Mouse (Mus musculus) layer of hippocampus, adult 6 months (tissue): Measurements from ENCODE around the gene Mark2. TPM values are rescaled to one million over a fixed set of nuclear protein-coding genes. Genes with fewer than 3 reads are reported as not detected.

Source experiments
- long read RNA-seq, 2 experiments: library from polyadenylated mRNA; unstranded; transcript quantifications; one replicate each; pipeline ENCODE4 v2.0.0; 2019 to 2020
- polyA plus RNA-seq: library from polyadenylated mRNA; unstranded; fragments of <200 nt; fragmentation: Nextera tagmentation; gene quantifications from 2 replicates; pipeline ENCODE4 v1.2.3, GENCODE M21; 2021

The Mark2 gene
- polyA plus RNA-seq, result 21.9 and 29.5 TPM in 2 replicates
- long read RNA-seq, experiment 1, partial matches to known transcripts, result 24 of 41 reads
- long read RNA-seq, experiment 1, other reads (novel, unspliced or antisense), result 14 of 41 reads
- long read RNA-seq, experiment 2, partial matches to known transcripts, result 14 of 63 reads
- long read RNA-seq, experiment 2, other reads (novel, unspliced or antisense), result 43 of 63 reads

DNA sequence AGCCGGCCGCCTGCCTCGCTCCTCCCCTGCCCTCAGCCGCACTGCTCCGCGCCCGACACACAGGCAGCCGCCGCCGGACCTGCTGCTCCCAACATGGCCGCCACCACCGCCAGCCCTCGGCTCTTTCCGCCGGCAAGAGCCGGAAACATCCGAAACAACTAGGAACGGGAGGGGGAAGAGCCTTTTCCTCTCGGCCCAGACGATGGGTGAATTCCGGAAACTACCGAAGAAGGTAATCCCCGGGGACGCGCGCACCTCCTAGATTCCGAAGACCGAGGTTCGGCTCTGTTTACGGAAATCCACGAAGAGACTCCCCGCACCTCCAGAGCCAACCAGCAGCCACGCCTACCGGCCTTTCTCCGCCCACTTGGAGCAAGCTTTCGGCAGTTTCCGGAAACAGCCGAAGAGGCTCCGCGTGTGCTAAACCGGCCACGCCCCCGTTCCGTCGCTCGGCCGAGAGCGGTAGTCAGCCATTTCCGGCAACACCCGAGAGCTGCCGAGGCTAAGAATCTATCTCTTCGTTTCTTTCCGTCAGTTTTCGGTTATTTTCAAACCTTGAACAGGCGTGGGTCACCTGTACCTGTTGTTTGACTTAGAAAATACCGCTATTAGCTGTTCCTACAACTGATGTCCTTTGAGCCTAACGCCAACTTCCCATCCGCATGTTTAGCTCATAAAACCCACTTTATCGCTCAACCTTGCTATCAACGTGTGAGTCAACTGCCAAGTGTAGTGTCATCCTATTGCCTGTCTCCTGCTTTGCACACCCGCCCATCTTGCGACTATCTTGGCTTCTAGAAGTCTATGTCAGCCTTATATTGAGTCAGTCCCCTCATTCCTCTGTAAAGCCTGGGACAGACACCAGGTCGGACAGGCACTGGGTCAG, at the start of gene Mark2:
TSS of gene Mark2 (minus strand) at position 349 of the 886 bp plus-strand sequence.

DNA sequence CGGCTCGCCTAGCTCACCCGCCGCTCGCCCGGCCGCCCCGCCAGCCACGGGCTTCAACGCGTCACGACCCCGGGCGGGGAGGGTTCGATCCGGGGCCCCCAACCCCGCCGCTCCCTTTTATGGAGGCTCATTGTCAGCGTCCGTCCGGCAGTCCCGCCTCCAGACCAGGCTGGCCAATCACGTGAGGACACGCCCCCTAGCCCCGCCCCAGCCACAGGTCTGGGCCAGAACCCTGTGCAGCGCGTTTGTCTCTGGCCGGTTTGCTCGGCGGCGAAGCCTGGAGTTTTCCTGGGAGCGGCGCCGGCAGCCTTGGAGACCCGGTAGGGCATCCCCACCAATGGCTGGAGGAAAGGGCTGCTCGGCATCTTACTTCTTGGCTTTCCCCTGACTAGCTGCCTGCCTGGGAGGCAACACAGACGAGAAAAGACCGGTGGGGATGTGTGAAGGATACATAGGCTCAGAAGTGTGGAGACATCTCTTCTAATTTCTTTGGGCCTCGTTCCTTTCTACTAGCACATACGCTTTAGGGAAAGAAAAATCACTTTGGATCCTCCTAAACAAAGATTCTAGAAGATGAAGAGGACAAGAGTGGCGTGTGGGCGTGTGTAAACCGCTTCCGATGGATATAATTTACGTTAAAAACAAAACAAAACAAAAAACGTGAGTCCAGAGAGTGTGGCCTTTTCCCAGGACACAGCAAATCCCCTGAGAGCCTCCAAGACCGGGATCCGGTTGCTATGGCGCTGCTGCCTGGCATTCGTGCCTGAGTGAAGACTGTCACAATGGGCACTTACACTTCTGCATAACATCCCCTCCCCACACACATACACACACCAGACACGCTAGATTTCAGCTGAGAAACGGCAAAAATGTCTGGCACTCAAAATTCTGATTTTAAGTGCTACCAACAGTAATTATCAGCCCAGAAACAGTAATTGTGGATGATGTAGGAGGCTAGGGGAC, 41.5 kb upstream of the Mark2 start, which contains the start of gene Spindoc:
TSS of gene Spindoc (minus strand) at position 92 of the 963 bp plus-strand sequence.

DNA sequence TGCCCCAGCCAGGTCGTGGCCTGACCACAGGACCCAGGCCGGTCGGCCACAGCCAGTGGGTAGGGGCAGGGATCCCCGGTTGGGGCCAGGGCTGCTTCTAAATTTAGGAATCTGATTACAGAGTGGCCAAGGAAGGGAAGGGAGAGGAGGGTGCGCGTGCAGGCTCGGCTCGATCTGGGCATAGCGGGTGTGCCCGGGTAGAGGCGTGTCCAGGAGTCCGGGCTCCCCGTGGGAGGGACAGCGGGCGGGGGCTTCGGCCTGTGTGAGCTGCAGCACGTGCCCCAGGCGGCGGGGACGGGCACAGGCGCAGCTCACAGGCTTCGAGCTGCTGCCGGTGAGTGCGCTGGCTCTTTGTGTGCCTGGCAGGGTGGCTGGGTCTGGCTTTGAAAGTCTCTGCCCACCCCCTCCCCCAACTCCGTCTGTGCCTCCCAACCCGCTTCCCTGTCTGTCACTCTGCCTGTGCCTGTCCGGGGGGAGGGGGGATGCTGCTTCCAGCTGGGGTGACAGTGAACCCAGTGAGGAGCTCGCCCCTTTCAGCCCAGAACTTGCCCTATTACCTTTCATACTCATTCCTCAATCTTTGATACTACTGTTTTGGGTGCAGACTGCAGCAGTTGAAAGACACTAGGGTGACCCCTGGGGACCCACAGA, 74.4 kb downstream of the Mark2 start, which contains the start of gene Rcor2:
TSS of gene Rcor2 (plus strand) at position 235 of the 651 bp plus-strand sequence.

DNA sequence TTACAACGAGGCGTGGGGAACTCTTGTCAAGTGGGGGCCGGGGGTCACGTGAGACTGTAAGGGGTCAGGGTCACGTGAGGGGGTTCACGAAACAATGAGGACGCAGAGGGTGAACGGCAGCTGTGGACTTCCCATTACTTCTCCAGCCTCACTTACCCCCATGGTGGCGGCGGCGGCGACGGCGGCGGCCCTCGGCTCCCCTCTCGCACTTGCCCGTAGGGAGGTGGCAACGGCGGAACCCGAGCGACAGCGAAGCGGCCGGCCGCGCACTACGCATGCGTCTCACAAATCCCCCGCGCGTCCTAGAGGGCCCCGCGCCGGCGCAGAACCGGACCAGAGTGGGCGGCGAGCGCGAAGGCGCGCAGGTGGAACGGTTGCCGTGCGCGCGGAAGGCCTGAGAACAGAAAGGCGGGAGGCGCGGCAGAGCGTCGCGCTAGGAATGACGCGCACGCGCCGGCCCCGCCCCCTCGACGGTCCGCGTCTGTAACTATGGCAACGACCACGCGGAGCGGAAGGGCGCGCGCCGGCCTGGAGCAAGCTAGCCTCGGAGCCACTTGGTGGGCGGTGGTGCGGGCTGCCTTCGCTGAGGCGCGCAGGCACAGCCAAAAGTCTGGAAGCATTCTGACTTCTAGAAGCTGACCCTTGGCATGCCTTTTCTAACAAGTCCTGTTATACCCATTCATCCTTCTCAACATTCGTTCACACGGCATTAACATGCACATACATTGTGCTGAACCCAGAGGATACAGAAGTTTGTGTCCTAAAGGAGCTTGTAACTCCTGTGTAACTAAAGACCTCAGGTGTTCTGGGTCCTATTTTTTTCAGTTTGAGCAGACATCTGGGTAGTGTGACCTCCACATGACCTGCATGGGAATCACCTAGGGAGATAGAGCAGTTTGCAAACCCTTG, 100.6 kb downstream of the Mark2 start, which contains the start of gene Naa40:
TSS of gene Naa40 (minus strand) at position 402 of the 909 bp plus-strand sequence.

Other genes starting within 250 kb of the Mark2 start
- 2.2 and 2.6 TPM in 2 replicates for gene Flrt1, start 236.1 kb downstream of the Mark2 start, polyA plus RNA-seq
- 740 and 803 TPM in 2 replicates for gene Otub1, start 135.5 kb downstream of the Mark2 start, polyA plus RNA-seq
- 7,358 and 7,691 TPM in 2 replicates for gene Cox8a, start 124.2 kb downstream of the Mark2 start, polyA plus RNA-seq
- 8.5 and 9.4 TPM in 2 replicates for gene Naa40, start 100.7 kb downstream of the Mark2 start, polyA plus RNA-seq
- 0.74 and 0.99 TPM in 2 replicates for gene Rcor2, start 74.5 kb downstream of the Mark2 start, polyA plus RNA-seq
- gene Spindoc, start 41.1 kb upstream of the Mark2 start, polyA plus RNA-seq, result 3.1 and 3.8 TPM in 2 replicates
- gene 2700081O15Rik, start 75.8 kb upstream of the Mark2 start, polyA plus RNA-seq, result 1.7 and 1.8 TPM in 2 replicates
- 575 and 621 TPM in 2 replicates for gene Rtn3, start 141.4 kb upstream of the Mark2 start, polyA plus RNA-seq
- 5.2 and 5.5 TPM in 2 replicates for gene Atl3, start 152.2 kb upstream of the Mark2 start, polyA plus RNA-seq
- gene Pla2g16, start 215.6 kb upstream of the Mark2 start, polyA plus RNA-seq, result 20.5 and 27.7 TPM in 2 replicates